Mouse (Mus musculus): ENCODE data around the gene Ipmk.

DNA sequence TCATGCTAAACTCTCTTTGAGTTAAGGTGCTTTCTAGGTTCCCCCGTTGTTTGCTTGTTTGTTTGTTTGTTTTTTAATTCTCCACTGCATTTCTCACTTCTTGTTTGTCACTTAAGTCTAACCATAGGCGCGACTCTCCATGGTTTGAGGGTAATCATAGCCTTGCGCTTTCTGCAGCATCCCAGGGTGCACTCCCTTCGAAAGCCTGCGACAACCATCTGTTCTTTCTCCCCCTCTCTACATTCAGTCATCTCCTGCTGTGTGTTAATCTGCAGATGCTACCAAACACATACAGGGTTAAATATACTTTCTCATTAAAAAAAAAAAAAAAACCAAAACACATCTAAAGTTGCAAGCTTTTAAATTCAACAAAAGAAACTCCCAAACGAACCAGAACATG is 31.1 kb upstream of the Ipmk start:
- TF ChIP-seq EP300 (IDR thresholded peaks at IDR 0.05) (no peak), CTCF (IDR thresholded peaks at IDR 0.05) (no peak)
